In the genomic region with DNA sequence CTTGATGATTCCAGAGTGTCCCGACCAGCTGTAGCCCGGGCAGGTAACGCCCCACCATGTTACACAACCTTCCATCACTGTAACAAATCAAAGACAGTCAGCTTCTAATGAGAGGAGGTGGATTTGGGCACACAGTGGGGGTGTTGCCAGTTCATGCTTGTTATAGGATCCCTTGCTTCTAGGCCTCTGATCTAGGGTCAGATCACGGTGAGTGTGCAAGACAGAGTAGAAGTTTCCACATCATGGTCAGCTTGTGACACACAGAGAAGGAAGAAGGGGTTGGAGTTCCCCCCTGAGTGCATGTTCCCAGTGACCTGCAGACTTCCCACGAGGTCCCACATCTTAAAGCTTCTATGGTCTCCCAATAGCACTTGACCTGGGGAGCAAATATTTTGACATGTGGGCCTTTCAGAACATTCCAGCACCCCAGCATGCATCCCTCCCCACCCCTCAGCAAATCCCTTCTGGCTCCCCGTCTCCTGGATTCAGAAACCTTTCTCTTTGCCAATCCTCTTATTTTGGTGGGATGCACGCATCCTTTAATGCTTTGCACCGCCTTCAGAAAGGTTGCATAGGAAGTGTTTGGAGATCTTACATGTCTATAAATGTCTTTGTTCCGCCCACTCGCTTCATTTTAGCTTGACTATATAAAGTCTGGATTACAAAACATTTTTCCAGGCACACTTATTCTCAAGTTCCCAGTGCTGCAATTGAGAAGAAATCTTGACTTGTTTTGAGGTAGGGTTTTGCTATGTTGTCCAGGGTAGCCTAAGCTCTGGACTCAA, we compare ENCODE assay signal across 25 mouse cellular contexts. TPM values are rescaled to one million over a fixed set of nuclear protein-coding genes. Genes with fewer than 3 reads are reported as not detected.
A peak's percentile ranks its signal among the peaks of the same experiment; 100 is the strongest.
DNase-seq lines count a peak whose midpoint lies in the region; ATAC-seq lines count a peak whose summit lies in the region.
"Had no signal": no experiment of that assay in that cellular context is flagged by ENCODE, and none has a peak within 500 bp of the region (broad histone marks: within the 10 kb centered on the region; RNA-seq: fewer than 3 reads in every experiment).

No protein-coding gene starts in this region.

- 80% methylated on average over 10 of the region's 10 CpGs for WGBS in midbrain, embryonic 13.5 days

- no peak overlapping the region for H3K4me3 ChIP-seq in midbrain, embryonic 13.5 days (replicated peaks)
- H3K4me3 ChIP-seq: embryonic facial prominence, embryonic 12.5 days; erythroblast, embryonic 14.5 days; hindbrain, embryonic 13.5 days; neural tube, embryonic 15.5 days had no signal

- H3K4me1 ChIP-seq in midbrain, embryonic 13.5 days (replicated peaks), result no peaks in the 10 kb centered on the region
- H3K4me1 ChIP-seq: embryonic facial prominence, embryonic 12.5 days; hindbrain, embryonic 13.5 days; neural tube, embryonic 15.5 days had no signal

- no peaks in the 10 kb centered on the region for H3K36me3 ChIP-seq in midbrain, embryonic 13.5 days
- H3K36me3 ChIP-seq: embryonic facial prominence, embryonic 12.5 days; hindbrain, embryonic 13.5 days; neural tube, embryonic 15.5 days had no signal

- no peaks in the 10 kb centered on the region for H3K27me3 ChIP-seq in midbrain, embryonic 13.5 days
- H3K27me3 ChIP-seq: embryonic facial prominence, embryonic 12.5 days; hindbrain, embryonic 13.5 days; neural tube, embryonic 15.5 days had no signal

- H3K4me2 ChIP-seq in midbrain, embryonic 13.5 days (replicated peaks), result no peak overlapping the region
- H3K4me2 ChIP-seq: embryonic facial prominence, embryonic 12.5 days; hindbrain, embryonic 13.5 days; neural tube, embryonic 15.5 days had no signal

- no peak overlapping the region for H3K27ac ChIP-seq in midbrain, embryonic 13.5 days
- H3K27ac ChIP-seq: embryonic facial prominence, embryonic 12.5 days; hindbrain, embryonic 13.5 days; neural tube, embryonic 15.5 days had no signal

- no peak overlapping the region for H3K9ac ChIP-seq in midbrain, embryonic 13.5 days (replicated peaks)
- H3K9ac ChIP-seq: embryonic facial prominence, embryonic 12.5 days; hindbrain, embryonic 13.5 days; neural tube, embryonic 15.5 days had no signal

- DNase-seq in left cerebral cortex, adult 11 months (ENCODE audit: low spot score), result peak; percentile 53
- DNase-seq in left cerebral cortex, postnatal 4 days, result no peak
- peak; percentile 20 to 59 for DNase-seq in right cerebral cortex, postnatal 36 days (ENCODE audit: low spot score in 2 of 2)
- no peak for DNase-seq in right cerebral cortex, postnatal 14 days
- DNase-seq in left cerebral cortex, postnatal 14 days (ENCODE audit: low spot score in 2 of 2), result peak; percentile 53 to 79
- peak; percentile 85 for DNase-seq in telencephalon, adult 2 months (ENCODE audit: low read depth, low spot score)
- DNase-seq in adrenal gland, postnatal 4 days (ENCODE audit: low spot score in 2 of 2), result no peak
- DNase-seq: cerebellum, postnatal 10 days; gastrocnemius, postnatal 10 days; kidney, adult 9 months; kidney, postnatal 25 days; lung, postnatal 14 days; thymus, postnatal 14 days had no signal

- intact Hi-C loops in left cerebral cortex, postnatal 4 days (cut with DNase I), result no loop called here
- intact Hi-C loops in left cerebral cortex, postnatal 14 days (cut with DNase I), result no loop called here

- no peak for ATAC-seq in midbrain, embryonic 13.5 days
- ATAC-seq: forebrain, embryonic 14.5 days; inflammation-experienced regulatory T-cells, adult 6 months; midbrain, embryonic 16.5 days had no signal

- no peaks in the 10 kb centered on the region for H3K9me3 ChIP-seq in midbrain, embryonic 13.5 days
- H3K9me3 ChIP-seq: embryonic facial prominence, embryonic 12.5 days; hindbrain, embryonic 13.5 days; neural tube, embryonic 15.5 days had no signal

RNA-seq across cellular contexts. Expression of gene Cnih3, which starts 24.6 kb away (rescaled TPM):
- total RNA-seq in left cerebral cortex, postnatal 4 days (2021), result 10 to 100 TPM; 51.7 to 55.9 TPM
- 10 to 100 TPM; 72.5 to 76.0 TPM for total RNA-seq in left cerebral cortex, postnatal 14 days (2021)
- total RNA-seq in adrenal gland, postnatal 4 days (2021), result under 1 TPM; 0.14 to 0.34 TPM
- 2.6 and 3.8 TPM in 2 replicates for polyA plus RNA-seq in midbrain, embryonic 13.5 days (2015; fragmentation: Nextera tagmentation; extraction: Ambion mirVana)
- total RNA-seq: adrenal gland, adult 18-20 months; liver, adult 2 months; megakaryocyte-erythroid progenitor cell, adult 5-6 weeks had no signal
- polyA plus RNA-seq: erythroblast, embryonic 14.5 days; heart, postnatal 0 days; inflammation-experienced regulatory T-cells, adult 6 months; liver, adult 2 months had no signal

Comparison
In these comparisons a context has a peak if more than half of its experiments do, and no peak if none do; other contexts are left out.
1. DNase-seq: peak in left cerebral cortex, adult 11 months (single experiment), right cerebral cortex, postnatal 36 days (2 of 2), left cerebral cortex, postnatal 14 days (2 of 2) and telencephalon, adult 2 months (single experiment); none in left cerebral cortex, postnatal 4 days (single experiment), right cerebral cortex, postnatal 14 days (single experiment) and adrenal gland, postnatal 4 days (0 of 2).
2. RNA of gene Cnih3, which starts 24.6 kb away (total RNA-seq): 72.5 to 76.0 TPM in left cerebral cortex, postnatal 14 days and 51.7 to 55.9 TPM in left cerebral cortex, postnatal 4 days; 0.14 to 0.34 TPM in adrenal gland, postnatal 4 days; every median in the first group is over 10 times any median in the second.